Mouse (Mus musculus) heart, embryonic 15.5 days (tissue): Measurements from ENCODE around the gene Upf1. TPM values are rescaled to one million over a fixed set of nuclear protein-coding genes. Genes with fewer than 3 reads are reported as not detected.
A peak's percentile ranks its signal among the peaks of the same experiment; 100 is the strongest.

Experiments used
- ATAC-seq: fragments of 200-750 bp; cut with Nextera tagmentation; replicated peaks from 2 replicates; pipeline ENCODE4 v1.8.0; 2017; ENCODE audit warnings: low read depth, moderate TSS enrichment; ENCODE audit not compliant: insufficient number of reproducible peaks, insufficient read depth, low FRiP score
- H3K27ac ChIP-seq: fragments of 300-500 bp; sonication (generic); 2 replicates; pipeline ENCODE4 v1.5.1; 2015; ENCODE audit warnings: mild to moderate bottlenecking, inconsistent platforms
- H3K27me3 ChIP-seq: fragments of 300-500 bp; sonication (generic); 2 replicates; pipeline ENCODE4 v1.6.1; 2015; ENCODE audit warnings: inconsistent platforms
- H3K36me3 ChIP-seq: fragments of 300-500 bp; sonication (generic); 2 replicates; pipeline ENCODE4 v1.6.1; 2015; ENCODE audit warnings: mild to moderate bottlenecking, inconsistent platforms
- H3K4me1 ChIP-seq: fragments of 300-500 bp; sonication (generic); replicated peaks from 2 replicates; pipeline ENCODE4 v1.6.1; 2015; ENCODE audit warnings: inconsistent platforms
- H3K4me2 ChIP-seq: fragments of 300-500 bp; sonication (generic); 2 replicates; pipeline ENCODE4 v1.6.1; 2015; ENCODE audit warnings: inconsistent platforms, mild to moderate bottlenecking, moderate library complexity
- H3K4me3 ChIP-seq: fragments of 300-500 bp; sonication (generic); 2 replicates; pipeline ENCODE4 v1.5.1; 2015; ENCODE audit warnings: mild to moderate bottlenecking, inconsistent platforms
- H3K9ac ChIP-seq: fragments of 300-500 bp; sonication (generic); 2 replicates; pipeline ENCODE4 v1.6.1; 2015; ENCODE audit warnings: mild to moderate bottlenecking, inconsistent platforms
- H3K9me3 ChIP-seq: fragments of 300-500 bp; sonication (generic); replicated peaks from 2 replicates; pipeline ENCODE4 v1.6.1; 2016; ENCODE audit warnings: inconsistent platforms
- WGBS: fragments of 180-500 bp; shearing (Covaris S2); methylation state at CpG from one replicate; pipeline ENCODE4 v1.1.7; 2015; ENCODE audit warnings: mixed read lengths; 5-methylcytosine and 5-hydroxymethylcytosine counted together
- polyA plus RNA-seq: library from polyadenylated mRNA; unstranded; fragments of >200 nt; fragmentation: Nextera tagmentation; extraction: Ambion mirVana; gene quantifications from 2 replicates; pipeline ENCODE4 v1.2.1, GENCODE M21; 2015

Upf1 gene
- polyA plus RNA-seq, 1 experiment from 2014 or later: 10.5 TPM

GRCm38 (mm10) chr8:70285304-70285703 lies 67.8 kb downstream of the Upf1 start:
- H3K27me3 ChIP-seq: no peaks in the 10 kb centered on the region
- 91% methylated on average over 15 of the region's 15 CpGs for WGBS
- peaks cover 34% of the 10 kb centered on the region for H3K36me3 ChIP-seq
- H3K9me3 ChIP-seq: no peaks in the 10 kb centered on the region
- H3K4me3 ChIP-seq: no peak overlapping the region
- ATAC-seq: no peak
- no peak overlapping the region for H3K4me2 ChIP-seq
- peaks cover 26% of the 10 kb centered on the region for H3K4me1 ChIP-seq
- H3K9ac ChIP-seq: no peak overlapping the region
- no peak overlapping the region for H3K27ac ChIP-seq

- no peak for ATAC-seq
- H3K27me3 ChIP-seq: no peaks in the 10 kb centered on the region
- H3K9me3 ChIP-seq: no peaks in the 10 kb centered on the region
- H3K36me3 ChIP-seq: peaks cover 31% of the 10 kb centered on the region
- H3K27ac ChIP-seq: no peak overlapping the region
- H3K4me1 ChIP-seq: peaks cover 28% of the 10 kb centered on the region
- peak overlapping the region; percentile 96; the same call in 1 of the 2 replicates for H3K4me2 ChIP-seq
- H3K9ac ChIP-seq: no peak overlapping the region
- peak overlapping the region; percentile 97; the same call in 1 of the 2 replicates for H3K4me3 ChIP-seq
- WGBS: 70% methylated on average over 5 of the region's 5 CpGs
These were observed 68.7 kb downstream of the Upf1 start for GRCm38 (mm10) chr8:70284421-70284820.

GRCm38 (mm10) chr8:70283136-70284077 lies 69.7 kb downstream of the Upf1 start:
- ATAC-seq: peak; percentile 19
- Histone ChIP-seq H3K27me3 (no peaks in the 10 kb centered on the region), H3K9me3 (no peaks in the 10 kb centered on the region), H3K4me2 (peak overlapping the region; percentile 96), H3K4me3 (peak overlapping the region; percentile 97), H3K4me1 (peaks cover 38% of the 10 kb centered on the region), H3K9ac (peak overlapping the region; percentile 96), H3K27ac (peak overlapping the region; percentile 86), H3K36me3 (peaks cover 29% of the 10 kb centered on the region)
- WGBS: 1% methylated on average over 55 of the region's 55 CpGs

- 2% methylated on average over 36 of the region's 36 CpGs for WGBS
These were observed 70.4 kb downstream of the Upf1 start, which contains the start of gene Homer3 for GRCm38 (mm10) chr8:70282603-70283135. TSS of gene Homer3 (plus strand) at chr8:70282827.

More at GRCm38 (mm10) chr8:70282603-70283135, 70.4 kb downstream of the Upf1 start, which contains the start of gene Homer3:
- Histone ChIP-seq H3K4me3 (peak within 1 kb of the TSS; percentile 97), H3K36me3 (peaks cover 25% of the 10 kb centered on the region), H3K9ac (peak within 1 kb of the TSS; percentile 96), H3K4me1 (peaks cover 43% of the 10 kb centered on the region), H3K27me3 (no peaks in the 10 kb centered on the region), H3K27ac (peak within 1 kb of the TSS; percentile 86), H3K9me3 (no peaks in the 10 kb centered on the region), H3K4me2 (peak within 1 kb of the TSS; percentile 96)
- peak; percentile 87 for ATAC-seq

Other genes starting within 250 kb of the Upf1 start
- gene Ncan, start 232.4 kb downstream of the Upf1 start, polyA plus RNA-seq: 0.16 and 0.71 TPM in 2 replicates
- gene Nr2c2ap, start 221.9 kb downstream of the Upf1 start, polyA plus RNA-seq: 29.5 and 35.6 TPM in 2 replicates
- gene Rfxank, start 214.1 kb downstream of the Upf1 start, polyA plus RNA-seq: 16.5 and 19.9 TPM in 2 replicates
- 31.5 and 38.7 TPM in 2 replicates for gene Borcs8, start 213.8 kb downstream of the Upf1 start, polyA plus RNA-seq
- gene Mef2b, start 213.6 kb downstream of the Upf1 start, polyA plus RNA-seq: 0.28 and 0.44 TPM in 2 replicates
- gene Tmem161a, start 180.9 kb downstream of the Upf1 start, polyA plus RNA-seq: 77.6 and 89.7 TPM in 2 replicates
- gene Slc25a42, start 141.0 kb downstream of the Upf1 start, polyA plus RNA-seq: 7.6 and 12.5 TPM in 2 replicates
- gene Sugp2, start 119.1 kb downstream of the Upf1 start, polyA plus RNA-seq: 22.1 and 27.4 TPM in 2 replicates
- 16.4 and 24.0 TPM in 2 replicates for gene Armc6, start 118.8 kb downstream of the Upf1 start, polyA plus RNA-seq
- gene Homer3, start 70.5 kb downstream of the Upf1 start, polyA plus RNA-seq: 24.2 and 33.6 TPM in 2 replicates
- gene Ddx49, start 50.8 kb downstream of the Upf1 start, polyA plus RNA-seq: 25.2 and 33.6 TPM in 2 replicates
- 241 and 335 TPM in 2 replicates for gene Cope, start 50.8 kb downstream of the Upf1 start, polyA plus RNA-seq
- gene Cers1, start 37.5 kb downstream of the Upf1 start, polyA plus RNA-seq: 1.3 and 2.3 TPM in 2 replicates
- 0.31 and 1.4 TPM in 2 replicates for gene Gdf1, start 23.5 kb downstream of the Upf1 start, polyA plus RNA-seq
- gene Comp, start 20.3 kb upstream of the Upf1 start, polyA plus RNA-seq: 2.8 and 4.0 TPM in 2 replicates
- 8.7 and 14.2 TPM in 2 replicates for gene Crtc1, start 86.3 kb upstream of the Upf1 start, polyA plus RNA-seq
- 8.7 and 12.7 TPM in 2 replicates for gene Klhl26, start 123.7 kb upstream of the Upf1 start, polyA plus RNA-seq
- gene Tmem59l, start 134.1 kb upstream of the Upf1 start, polyA plus RNA-seq: 0.24 and 0.96 TPM in 2 replicates
- 3.8 and 11.1 TPM in 2 replicates for gene Crlf1, start 139.9 kb upstream of the Upf1 start, polyA plus RNA-seq
- 116 and 117 TPM in 2 replicates for gene Rex1bd, start 153.5 kb upstream of the Upf1 start, polyA plus RNA-seq
- gene Uba52, start 157.5 kb upstream of the Upf1 start, polyA plus RNA-seq: 684 and 768 TPM in 2 replicates
- gene Fkbp8, start 174.4 kb upstream of the Upf1 start, polyA plus RNA-seq: 203 and 274 TPM in 2 replicates
- gene Kxd1, start 174.7 kb upstream of the Upf1 start, polyA plus RNA-seq: 64.5 and 68.8 TPM in 2 replicates
- 10.8 and 15.0 TPM in 2 replicates for gene Ell, start 186.2 kb upstream of the Upf1 start, polyA plus RNA-seq
- 92.9 and 121 TPM in 2 replicates for gene Isyna1, start 241.1 kb upstream of the Upf1 start, polyA plus RNA-seq